Mouse (Mus musculus) ES-E14 (cell line): ENCODE measurements at regions not wholly inside any gene's neighbourhood (a gene's known extent, or its start where the extent isn't known, plus 50 kb on each side); places are given as distances from the start of the nearest gene placed in this dataset.
A peak's percentile ranks its signal among the peaks of the same experiment; 100 is the strongest.

Source experiments
- DNase-seq: peaks from one replicate; pipeline ENCODE4 v3.0.0-alpha.2; 2013; ENCODE audit warnings: low read depth, low spot score
- H3K27ac ChIP-seq: 2 replicates; pipeline ENCODE4 v1.5.1; 2012; ENCODE audit warnings: low read depth, mild to moderate bottlenecking, low read length, moderate library complexity, mixed read lengths; ENCODE audit not compliant: poor library complexity, insufficient read depth, severe bottlenecking
- H3K36me3 ChIP-seq: 2 replicates; pipeline ENCODE4 v1.6.1; 2012; ENCODE audit warnings: mild to moderate bottlenecking, low read length, moderate library complexity, mixed read lengths; ENCODE audit not compliant: control insufficient read depth, poor library complexity, insufficient read depth, severe bottlenecking
- H3K4me1 ChIP-seq, 2 experiments: fragments of 150-350 bp in 1 of 2; sonication (generic) in 1 of 2; 2 replicates each; pipeline ENCODE4 v1.6.1; 2012; ENCODE audit warnings: low read length in 2 of 2, mild to moderate bottlenecking in 1 of 2, mixed read lengths in 1 of 2; ENCODE audit not compliant: control insufficient read depth in 2 of 2, insufficient read depth in 2 of 2, poor library complexity in 1 of 2
- H3K4me3 ChIP-seq, 2 experiments: fragments of 150-350 bp in 1 of 2; sonication (generic) in 1 of 2; 2 replicates each; pipeline ENCODE4 v1.5.1; 2012; ENCODE audit warnings: low read length in 2 of 2, low read depth in 1 of 2, mild to moderate bottlenecking in 1 of 2, mixed read lengths in 1 of 2; ENCODE audit not compliant: insufficient read depth in 1 of 2, poor library complexity in 1 of 2, severe bottlenecking in 1 of 2
- H3K9ac ChIP-seq: 2 replicates; pipeline ENCODE4 v1.6.1; 2012; ENCODE audit warnings: low read depth, mild to moderate bottlenecking, low read length, mixed read lengths; ENCODE audit not compliant: poor library complexity, insufficient read depth, severe bottlenecking
- H3K9me3 ChIP-seq: fragments of 150-350 bp; sonication (generic); 2 replicates; pipeline ENCODE4 v1.6.1; 2012; ENCODE audit warnings: low read depth, mild to moderate bottlenecking, low read length; ENCODE audit not compliant: control insufficient read depth, insufficient read depth
- CHD2 ChIP-seq: IDR thresholded peaks from 2 replicates; pipeline ENCODE4 v1.6.1; 2014; ENCODE audit warnings: mild to moderate bottlenecking, low read depth, low read length, inconsistent platforms
- HCFC1 ChIP-seq: IDR thresholded peaks from 2 replicates; pipeline ENCODE4 v1.6.1; 2012; ENCODE audit warnings: low read length, inconsistent platforms, borderline replicate concordance; ENCODE audit not compliant: insufficient read depth
- MAFK ChIP-seq: IDR thresholded peaks from 2 replicates; pipeline ENCODE4 v1.6.1; 2014; ENCODE audit warnings: mild to moderate bottlenecking, low read depth, low read length, inconsistent platforms; ENCODE audit not compliant: insufficient read depth
- ZC3H11A ChIP-seq: IDR thresholded peaks from 2 replicates; pipeline ENCODE4 v1.6.1; 2012; ENCODE audit warnings: low read depth, mild to moderate bottlenecking, inconsistent platforms, low read length, borderline replicate concordance
- ZNF384 ChIP-seq: IDR thresholded peaks from 2 replicates; pipeline ENCODE4 v1.6.1; 2012; ENCODE audit warnings: low read depth, low read length, inconsistent platforms
- in situ Hi-C, 2 experiments: fragments of 600-800 bp; cut with MboI; formaldehyde crosslinking; loops; one replicate each; pipeline ENCODE4 v1.15.1; 2025; ENCODE audit warnings: low sequenced_read_pairs in 2 of 2, inconsistent platforms in 1 of 2; ENCODE audit not compliant: unreplicated experiment in 2 of 2

- no peaks in the 10 kb centered on the region for H3K9me3 ChIP-seq
- in situ Hi-C loops: no loop called here
- H3K27ac ChIP-seq: no peak overlapping the region
- no peak overlapping the region for H3K9ac ChIP-seq
- no peaks in the 10 kb centered on the region for H3K36me3 ChIP-seq
- H3K4me3 ChIP-seq: no peak overlapping the region
- H3K4me1 ChIP-seq: no peaks in the 10 kb centered on the region
- no peak for TF ChIP-seq CHD2
- no peak for TF ChIP-seq MAFK
- DNase-seq: no peak
Observed at GRCm38 (mm10) chr1:186374009-186374649, 257.0 kb upstream of the Lyplal1 start.

GRCm38 (mm10) chr1:186373386-186373785 is 256.3 kb upstream of the Lyplal1 start:
- TF ChIP-seq HCFC1 (no peak), CHD2 (no peak)
- no peaks in the 10 kb centered on the region for H3K4me1 ChIP-seq
- H3K9ac ChIP-seq: no peak overlapping the region
- no peaks in the 10 kb centered on the region for H3K36me3 ChIP-seq
- no peak overlapping the region for H3K27ac ChIP-seq
- in situ Hi-C loops: no loop called here
- no peaks in the 10 kb centered on the region for H3K9me3 ChIP-seq
- no peak overlapping the region for H3K4me3 ChIP-seq
- DNase-seq: no peak

- Histone ChIP-seq H3K4me1 (no peaks in the 10 kb centered on the region), H3K9ac (no peak overlapping the region), H3K9me3 (no peaks in the 10 kb centered on the region), H3K4me3 (no peak overlapping the region), H3K27ac (no peak overlapping the region), H3K36me3 (no peaks in the 10 kb centered on the region)
- DNase-seq: no peak
- in situ Hi-C loops: no loop called here
- TF ChIP-seq CHD2 (no peak), MAFK (no peak), ZC3H11A (no peak), ZNF384 (no peak), HCFC1 (no peak)
Observed at GRCm38 (mm10) chr1:186372770-186373353, 255.8 kb upstream of the Lyplal1 start.

GRCm38 (mm10) chr1:186363356-186363755 is 246.2 kb upstream of the Lyplal1 start:
- no peak overlapping the region for H3K9ac ChIP-seq
- no peaks in the 10 kb centered on the region for H3K4me1 ChIP-seq
- H3K9me3 ChIP-seq: no peaks in the 10 kb centered on the region
- in situ Hi-C loops: no loop called here
- no peak overlapping the region for H3K27ac ChIP-seq
- no peak overlapping the region for H3K4me3 ChIP-seq
- no peak for DNase-seq
- TF ChIP-seq ZNF384 (peak; percentile 72; the same call in 1 of the 2 replicates), HCFC1 (no peak), CHD2 (no peak), MAFK (no peak)
- H3K36me3 ChIP-seq: no peaks in the 10 kb centered on the region

GRCm38 (mm10) chr1:186358011-186358670 is 241.0 kb upstream of the Lyplal1 start:
- H3K27ac ChIP-seq: no peak overlapping the region
- no peaks in the 10 kb centered on the region for H3K9me3 ChIP-seq
- no peak for DNase-seq
- in situ Hi-C loops: no loop called here
- no peak overlapping the region for H3K9ac ChIP-seq
- no peak for TF ChIP-seq CHD2
- TF ChIP-seq HCFC1: no peak
- no peak for TF ChIP-seq ZC3H11A
- TF ChIP-seq ZNF384: no peak
- no peak for TF ChIP-seq MAFK
- no peaks in the 10 kb centered on the region for H3K36me3 ChIP-seq
- H3K4me1 ChIP-seq: no peaks in the 10 kb centered on the region
- no peak overlapping the region for H3K4me3 ChIP-seq
